Mouse (Mus musculus) cerebellum, adult 2 months (tissue): Measurements from ENCODE around the gene Osm.

Source experiments
- CTCF ChIP-seq: fragments of 200-500 bp; IDR thresholded peaks from 2 replicates; pipeline ENCODE4 v1.5.1; 2011; ENCODE audit warnings: low read depth, mild to moderate bottlenecking, control low read depth, low read length, moderate library complexity, borderline replicate concordance; ENCODE audit not compliant: insufficient read depth
- POLR2A ChIP-seq: fragments of 200-500 bp; IDR thresholded peaks from 2 replicates; pipeline ENCODE4 v1.6.1; 2011; ENCODE audit warnings: low read length, control low read depth, borderline replicate concordance; ENCODE audit not compliant: insufficient read depth

DNA sequence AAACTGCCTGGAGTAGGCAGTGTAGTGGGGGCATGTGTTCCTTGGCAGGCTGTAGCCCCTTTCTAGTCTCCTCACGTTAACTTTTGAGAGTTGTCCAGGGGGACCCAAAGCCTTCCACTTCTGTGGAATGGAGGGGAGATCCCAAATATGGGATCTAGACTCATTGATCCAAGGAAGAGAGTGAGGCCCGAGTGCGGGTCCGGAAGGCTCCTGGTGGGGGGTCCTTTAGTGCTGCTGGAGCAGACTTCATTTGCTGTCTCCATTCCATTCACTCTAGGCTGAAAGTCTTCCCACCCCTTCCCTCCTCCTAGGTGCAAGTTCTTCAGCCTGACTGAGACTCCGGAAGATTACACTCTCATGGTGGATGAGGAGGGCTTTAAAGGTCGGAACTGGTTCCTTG lies 17.6 kb upstream of the Osm start:
- TF ChIP-seq POLR2A = no peak
- no peak for TF ChIP-seq CTCF
